Mouse (Mus musculus) intestine, embryonic 14.5 days (tissue): ENCODE measurements around the gene Fgd1. TPM values are rescaled to one million over a fixed set of nuclear protein-coding genes. Genes with fewer than 3 reads are reported as not detected.

Experiments used
- ATAC-seq: fragments of 200-750 bp; cut with Nextera tagmentation; replicated peaks from 2 replicates; pipeline ENCODE4 v1.8.0; 2017; ENCODE audit warnings: low read depth, moderate number of reproducible peaks, moderate TSS enrichment, moderate library complexity; ENCODE audit not compliant: low FRiP score, low TSS enrichment
- DNase-seq: peaks from one replicate; pipeline ENCODE4 v3.0.0-alpha.2; 2018; ENCODE audit warnings: low spot score
- H3K27ac ChIP-seq: fragments of 300-500 bp; sonication (generic); 2 replicates; pipeline ENCODE4 v1.5.1; 2014; ENCODE audit warnings: low read depth, mild to moderate bottlenecking, control low read depth
- H3K27me3 ChIP-seq: fragments of 300-500 bp; sonication (generic); replicated peaks from 2 replicates; pipeline ENCODE4 v1.6.1; 2014; ENCODE audit warnings: low read length, control low read depth; ENCODE audit not compliant: control insufficient read depth, insufficient read depth
- H3K36me3 ChIP-seq: fragments of 300-500 bp; sonication (generic); 2 replicates; pipeline ENCODE4 v1.6.1; 2014; ENCODE audit warnings: low read length, control low read depth; ENCODE audit not compliant: control insufficient read depth, insufficient read depth
- H3K4me1 ChIP-seq: fragments of 300-500 bp; sonication (generic); replicated peaks from 2 replicates; pipeline ENCODE4 v1.6.1; 2014; ENCODE audit warnings: low read length, control low read depth, mixed read lengths; ENCODE audit not compliant: control insufficient read depth, insufficient read depth
- H3K4me2 ChIP-seq: fragments of 300-500 bp; sonication (generic); 2 replicates; pipeline ENCODE4 v1.6.1; 2014; ENCODE audit warnings: low read length
- H3K4me3 ChIP-seq: fragments of 300-500 bp; sonication (generic); 2 replicates; pipeline ENCODE4 v1.5.1; 2014; ENCODE audit warnings: low read depth, low read length, control low read depth, mixed read lengths
- H3K9ac ChIP-seq: fragments of 300-500 bp; sonication (generic); 2 replicates; pipeline ENCODE4 v1.6.1; 2014; ENCODE audit warnings: mild to moderate bottlenecking, low read length
- H3K9me3 ChIP-seq: fragments of 300-500 bp; sonication (generic); 2 replicates; pipeline ENCODE4 v1.6.1; 2016; ENCODE audit warnings: low read length, control low read depth; ENCODE audit not compliant: control insufficient read depth
- WGBS: fragments of 180-500 bp; shearing (Covaris S2); extraction: QIAGEN DNeasy Blood & Tissue Kit; methylation state at CpG from one replicate; pipeline ENCODE4 v1.1.7; 2014; 5-methylcytosine and 5-hydroxymethylcytosine counted together
- polyA plus RNA-seq: library from polyadenylated mRNA; unstranded; fragments of >200 nt; fragmentation: Nextera tagmentation; extraction: Ambion mirVana; gene quantifications from 2 replicates; pipeline ENCODE4 v1.2.1, GENCODE M21; 2014

Gene Fgd1
- 8.6 and 9.4 TPM in 2 replicates for polyA plus RNA-seq

DNA sequence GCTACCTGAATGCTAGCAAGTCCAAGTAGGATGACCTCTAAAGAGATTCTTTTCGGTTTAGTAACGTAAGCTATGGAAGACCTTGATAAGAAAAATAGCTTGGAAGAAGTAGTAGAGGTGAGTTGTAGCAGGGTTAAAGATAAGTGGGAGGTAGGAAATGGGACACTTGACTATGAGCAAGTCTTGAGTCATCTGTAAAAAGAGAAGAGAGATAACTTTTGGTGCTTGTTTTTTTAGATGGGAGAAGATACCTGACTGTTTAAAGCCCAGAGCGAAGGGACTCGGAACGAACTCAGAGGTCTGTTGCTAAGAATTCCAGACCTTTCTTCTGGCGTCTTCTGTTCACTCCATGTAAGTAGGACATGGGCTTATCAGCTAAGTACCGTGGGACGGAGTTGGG, at the start of gene Fgd1:
Gene Fgd1, plus strand, starts transcription at position 301 of the 400 bp plus-strand sequence.
- Histone ChIP-seq H3K9me3 (no peaks in the 10 kb centered on the region), H3K4me3 (peak within 1 kb of the TSS; percentile 48), H3K36me3 (no peaks in the 10 kb centered on the region), H3K4me1 (no peaks in the 10 kb centered on the region), H3K9ac (peak within 1 kb of the TSS; percentile 60), H3K27me3 (no peaks in the 10 kb centered on the region), H3K4me2 (peak within 1 kb of the TSS; percentile 55), H3K27ac (peak within 1 kb of the TSS; percentile 86)
- ATAC-seq (no peak), DNase-seq (no peak)
- 93% methylated on average over 8 of the region's 8 CpGs for WGBS

DNA sequence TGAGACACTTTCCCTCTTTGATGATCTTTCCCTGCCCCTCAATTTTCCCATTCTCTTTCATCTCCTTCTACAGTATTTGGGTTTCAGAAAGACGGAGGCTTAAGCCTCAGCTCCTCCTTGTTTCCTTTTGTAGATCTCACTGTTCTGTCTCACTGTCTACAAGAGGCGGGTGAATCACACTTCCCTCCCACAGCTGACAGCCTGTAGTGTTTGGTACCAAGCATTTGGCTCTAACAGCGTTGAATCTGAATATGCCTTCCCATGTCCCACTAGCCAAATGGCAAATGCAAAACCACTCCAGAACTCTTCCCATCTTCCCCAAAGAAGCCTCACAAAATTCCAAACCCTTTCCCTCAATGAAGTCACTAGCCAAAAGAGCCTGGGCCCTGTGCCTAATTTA, 49.2 kb upstream of the Fgd1 start:
- H3K9ac ChIP-seq = no peak overlapping the region
- no peak overlapping the region for H3K4me3 ChIP-seq
- no peak overlapping the region for H3K4me2 ChIP-seq
- WGBS = 87% methylated on average over 3 of the region's 3 CpGs
- H3K27me3 ChIP-seq = no peaks in the 10 kb centered on the region
- H3K4me1 ChIP-seq = no peaks in the 10 kb centered on the region
- ATAC-seq (no peak), DNase-seq (no peak)
- no peaks in the 10 kb centered on the region for H3K9me3 ChIP-seq
- peaks cover 82% of the 10 kb centered on the region for H3K36me3 ChIP-seq
- H3K27ac ChIP-seq = no peak overlapping the region

DNA sequence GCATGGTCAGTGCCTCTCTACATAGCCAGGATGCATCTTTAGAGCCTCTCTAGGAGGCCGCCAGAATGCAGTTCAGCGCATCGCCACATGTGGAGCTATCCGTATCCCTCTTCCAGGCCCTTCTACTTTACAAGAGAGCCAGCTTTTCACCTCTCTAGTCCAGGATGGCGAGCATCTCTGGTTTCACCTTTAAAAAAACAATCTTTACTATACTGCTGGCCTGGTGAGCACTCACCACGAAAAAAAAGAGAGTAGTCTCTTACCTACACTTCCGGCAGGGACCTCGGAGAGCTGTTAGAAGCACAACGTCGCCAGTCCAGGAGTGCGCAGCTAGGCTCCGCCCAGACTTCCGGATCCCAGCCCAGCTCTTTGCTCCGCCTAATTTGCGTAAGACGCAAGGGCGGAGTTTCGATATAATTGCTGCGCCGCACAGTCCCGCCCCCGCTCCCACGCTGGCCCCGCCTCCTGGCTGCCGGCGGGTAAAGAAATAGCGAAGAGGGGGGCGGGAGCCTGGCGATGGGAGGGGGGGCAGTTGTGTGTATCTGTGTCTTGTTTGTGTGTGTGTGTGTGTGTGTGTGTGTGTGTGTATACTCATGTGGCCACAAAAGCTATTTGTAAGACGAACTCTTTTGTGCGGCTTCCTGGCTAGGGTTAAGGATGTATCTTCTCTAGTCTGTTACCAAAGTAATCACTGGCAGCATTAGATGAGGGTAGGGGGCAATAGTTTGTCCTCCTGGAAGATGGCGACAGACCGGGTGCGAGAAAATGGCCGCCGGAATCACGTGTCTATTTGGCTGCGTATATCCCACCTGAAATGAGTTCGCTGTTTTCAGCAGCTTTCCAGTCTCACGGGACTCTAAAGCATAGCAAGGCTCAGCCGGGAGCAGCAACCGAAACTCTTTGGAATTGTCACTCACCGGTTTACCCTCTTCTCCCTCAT, 28.7 kb upstream of the Fgd1 start, which contains the start of gene Gnl3l:
Gene Gnl3l, minus strand, starts transcription at position 385 of the 940 bp plus-strand sequence.
- Histone ChIP-seq H3K27me3 (no peaks in the 10 kb centered on the region), H3K9me3 (no peaks in the 10 kb centered on the region), H3K4me3 (peak within 1 kb of the TSS; percentile 48), H3K4me2 (peak within 1 kb of the TSS; percentile 55), H3K27ac (peak within 1 kb of the TSS; percentile 60; the same call in 1 of the 2 replicates), H3K36me3 (peaks cover 4% of the 10 kb centered on the region; the same call in 1 of the 2 replicates), H3K9ac (peak within 1 kb of the TSS; percentile 41; the same call in 1 of the 2 replicates), H3K4me1 (no peaks in the 10 kb centered on the region; the same call in 1 of the 2 replicates)
- DNase-seq (peak; percentile 88), ATAC-seq (peak; percentile 97)
- 14% methylated on average over 42 of the region's 43 CpGs for WGBS

DNA sequence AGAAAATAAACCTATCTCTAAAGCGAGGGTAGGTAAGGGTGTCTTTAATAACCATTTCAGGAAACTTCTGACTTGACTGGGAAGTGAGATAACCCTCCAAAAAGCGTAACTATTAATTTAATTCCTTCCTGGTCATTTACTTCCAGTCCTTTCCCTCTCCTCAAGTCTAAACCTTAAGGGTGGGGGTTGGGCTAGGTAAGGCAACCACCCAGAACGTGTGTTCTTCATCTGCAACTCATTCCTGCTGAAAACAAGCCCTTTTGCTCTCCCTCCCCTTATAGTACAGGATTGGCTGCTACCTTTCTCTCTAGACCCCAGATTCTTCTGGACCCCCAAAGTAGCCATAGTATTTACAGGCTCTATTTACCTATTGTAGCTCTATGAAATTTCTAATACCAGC, 28.1 kb upstream of the Fgd1 start:
- H3K9ac ChIP-seq = peak overlapping the region; percentile 41; the same call in 1 of the 2 replicates
- H3K27me3 ChIP-seq = no peaks in the 10 kb centered on the region
- 16% methylated on average over 3 of the region's 3 CpGs for WGBS
- peak overlapping the region; percentile 48 for H3K4me3 ChIP-seq
- H3K4me1 ChIP-seq = no peaks in the 10 kb centered on the region; the same call in 1 of the 2 replicates
- DNase-seq = no peak
- H3K9me3 ChIP-seq = no peaks in the 10 kb centered on the region
- peak overlapping the region; percentile 51 for H3K4me2 ChIP-seq
- ATAC-seq = no peak
- no peaks in the 10 kb centered on the region for H3K36me3 ChIP-seq
- peak overlapping the region; percentile 60; the same call in 1 of the 2 replicates for H3K27ac ChIP-seq

DNA sequence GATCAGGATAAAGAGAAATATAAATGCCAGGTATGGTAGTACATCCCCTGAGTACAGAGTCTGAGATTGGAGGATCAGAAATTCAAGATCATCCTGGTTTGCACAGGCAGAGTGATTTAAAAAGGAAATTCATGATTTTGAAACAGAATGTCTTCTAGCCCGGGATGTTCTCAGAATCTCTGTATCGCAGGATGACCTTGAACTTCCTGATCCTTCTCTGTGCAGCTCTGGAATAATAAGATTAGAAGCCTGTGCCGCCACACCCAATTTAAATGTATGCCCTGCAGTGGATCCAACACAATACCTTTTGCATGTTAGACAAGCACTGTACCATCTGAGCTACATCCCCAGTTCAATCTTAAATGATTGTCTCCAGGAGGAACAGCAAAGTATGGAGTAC, 27.2 kb upstream of the Fgd1 start:
- Histone ChIP-seq H3K4me3 (0 out of 2 replicates have a peak overlapping the region, but pooled peaks have one; percentile 48), H3K4me1 (no peaks in the 10 kb centered on the region; the same call in 1 of the 2 replicates), H3K36me3 (no peaks in the 10 kb centered on the region), H3K4me2 (peak overlapping the region; percentile 51), H3K9me3 (no peaks in the 10 kb centered on the region), H3K9ac (no peak overlapping the region), H3K27ac (no peak overlapping the region), H3K27me3 (no peaks in the 10 kb centered on the region)
- ATAC-seq (no peak), DNase-seq (no peak)
- WGBS = 76% methylated on average over 3 of the region's 3 CpGs

DNA sequence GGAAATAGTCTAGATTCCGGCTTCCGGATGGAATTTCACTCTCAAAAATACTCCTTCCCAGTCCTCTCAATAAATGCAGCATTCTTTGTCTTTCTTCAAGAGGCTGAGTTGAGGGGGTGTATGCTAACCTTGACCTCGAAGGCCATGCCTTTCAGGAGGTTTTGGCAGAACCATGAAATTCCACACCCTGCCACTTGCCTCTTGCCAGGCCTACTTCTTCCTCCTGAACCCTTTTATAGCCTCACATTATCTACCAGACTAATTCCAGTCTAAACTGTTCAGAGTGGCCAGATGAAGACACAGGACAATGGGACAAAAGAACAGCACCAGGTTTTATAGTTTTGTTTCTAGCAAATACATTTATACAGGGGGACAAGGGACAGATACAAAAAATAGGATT, 14.6 kb upstream of the Fgd1 start:
- no peak overlapping the region for H3K4me2 ChIP-seq
- no peaks in the 10 kb centered on the region for H3K36me3 ChIP-seq
- ATAC-seq (no peak), DNase-seq (no peak)
- no peak overlapping the region for H3K9ac ChIP-seq
- no peak overlapping the region for H3K27ac ChIP-seq
- no peaks in the 10 kb centered on the region for H3K9me3 ChIP-seq
- H3K27me3 ChIP-seq = no peaks in the 10 kb centered on the region
- H3K4me1 ChIP-seq = no peaks in the 10 kb centered on the region
- 38% methylated on average over 3 of the region's 3 CpGs for whole genome bisulfite sequencing
- H3K4me3 ChIP-seq = no peak overlapping the region

DNA sequence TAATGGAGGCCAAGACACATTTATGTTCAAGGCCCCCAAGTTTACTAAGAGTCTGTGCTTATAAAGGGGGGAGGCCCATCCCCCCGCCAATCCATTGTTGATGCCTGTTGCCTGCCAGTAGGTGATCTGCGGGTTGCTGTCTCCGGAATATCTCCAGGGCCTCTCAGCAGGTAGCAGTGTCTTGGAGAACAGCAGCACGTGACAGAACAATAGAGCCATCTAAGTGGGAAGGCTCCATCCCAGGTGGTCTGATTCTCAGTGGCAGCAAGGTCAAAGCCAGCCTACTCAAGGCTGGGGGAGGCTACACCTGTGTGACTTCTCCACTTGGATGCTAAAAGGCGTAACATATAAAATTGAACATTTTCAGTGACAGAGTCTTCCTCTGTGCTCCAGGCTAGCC, 4.7 kb upstream of the Fgd1 start:
- ATAC-seq (no peak), DNase-seq (no peak)
- Histone ChIP-seq H3K4me3 (no peak overlapping the region), H3K4me1 (no peaks in the 10 kb centered on the region), H3K9ac (no peak overlapping the region), H3K27me3 (no peaks in the 10 kb centered on the region), H3K36me3 (no peaks in the 10 kb centered on the region), H3K27ac (no peak overlapping the region), H3K9me3 (no peaks in the 10 kb centered on the region), H3K4me2 (no peak overlapping the region)
- WGBS = 59% methylated on average over 5 of the region's 5 CpGs

DNA sequence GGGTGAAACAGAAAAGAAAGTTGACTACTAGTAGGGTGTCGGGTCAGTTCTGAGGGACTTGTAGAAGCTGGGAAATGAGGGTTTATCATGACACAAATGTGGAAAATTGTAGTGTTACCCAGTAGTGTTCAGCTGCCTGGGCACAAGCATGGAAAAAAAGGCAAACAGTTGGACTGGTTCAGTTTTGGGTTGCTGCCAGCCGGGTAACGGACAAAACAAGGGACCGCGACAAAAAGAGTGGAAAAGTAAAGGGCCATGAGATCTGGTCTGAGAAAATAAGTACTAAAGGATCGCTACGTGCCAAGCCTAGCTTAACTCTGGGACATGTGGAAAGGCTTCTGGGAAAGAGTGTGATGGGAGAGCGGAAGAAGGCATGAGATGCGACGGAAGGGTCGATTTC, 371 bp downstream of the Fgd1 start:
- H3K27ac ChIP-seq = peak overlapping the region; percentile 86; the same call in 1 of the 2 replicates
- no peak for ATAC-seq
- 39% methylated on average over 11 of the region's 11 CpGs for WGBS

More for the DNA sequence above, 371 bp downstream of the Fgd1 start:
- no peaks in the 10 kb centered on the region for H3K4me1 ChIP-seq
- H3K9me3 ChIP-seq = no peaks in the 10 kb centered on the region
- peak overlapping the region; percentile 55 for H3K4me2 ChIP-seq
- H3K36me3 ChIP-seq = no peaks in the 10 kb centered on the region
- no peak for DNase-seq
- H3K9ac ChIP-seq = 0 out of 2 replicates have a peak overlapping the region, but pooled peaks have one; percentile 60
- H3K27me3 ChIP-seq = no peaks in the 10 kb centered on the region
- peak overlapping the region; percentile 48 for H3K4me3 ChIP-seq
